Mouse (Mus musculus): Measurements from ENCODE around the gene Tuba8. TPM values are rescaled to one million over a fixed set of nuclear protein-coding genes. Genes with fewer than 3 reads are reported as not detected.

Gene Tuba8
- 100 to 1,000 TPM in 1 of 2 experiments, 10 to 100 TPM in 1; 78.5 to 115 TPM for total RNA-seq (2021)
- long read RNA-seq, experiment 1, transcript Tuba8-201 (5 exons, 2,263 nt), result major isoform, 326 of 353 reads
- long read RNA-seq, experiment 1, partial matches to known transcripts, result 21 of 353 reads
- long read RNA-seq, experiment 1, other reads (novel, unspliced or antisense), result 6 of 353 reads
- long read RNA-seq, experiment 2, transcript Tuba8-201 (5 exons, 2,263 nt), result major isoform, 197 of 215 reads
- long read RNA-seq, experiment 2, partial matches to known transcripts, result 12 of 215 reads
- long read RNA-seq, experiment 2, other reads (novel, unspliced or antisense), result 6 of 215 reads

- intact Hi-C loops (cut with DNase I), result no loop called here
- DNase-seq, result peak; percentile 74 to 77
Observed at GRCm38 (mm10) chr6:121210149-121210925, at the start of gene Tuba8. Tuba8 (plus strand) TSS chr6:121210696.

GRCm38 (mm10) chr6:121162616-121163015, 47.9 kb upstream of the Tuba8 start:
- intact Hi-C loops (cut with DNase I), result no loop called here
- no peak for DNase-seq

GRCm38 (mm10) chr6:121166098-121166552, 44.4 kb upstream of the Tuba8 start:
- intact Hi-C loops (cut with DNase I), result no loop called here
- peak in 1 of 2 experiments; percentile 19 for DNase-seq

GRCm38 (mm10) chr6:121167381-121167975, 43.0 kb upstream of the Tuba8 start:
- no peak for DNase-seq
- intact Hi-C loops (cut with DNase I), result no loop called here

- DNase-seq, result peak; percentile 73 to 83
- intact Hi-C loops (cut with DNase I), result loop anchor here (2.0 kb wide), 1 partner anchor 40 kb away; the partner anchor contains the start of gene Mical3
Observed at GRCm38 (mm10) chr6:121171102-121171501, 39.4 kb upstream of the Tuba8 start.

GRCm38 (mm10) chr6:121173471-121173870, 37.0 kb upstream of the Tuba8 start:
- intact Hi-C loops (cut with DNase I), result no loop called here
- peak in 1 of 2 experiments; percentile 18 for DNase-seq

GRCm38 (mm10) chr6:121174761-121175160, 35.7 kb upstream of the Tuba8 start:
- intact Hi-C loops (cut with DNase I), result no loop called here
- DNase-seq, result no peak

GRCm38 (mm10) chr6:121176011-121176730, 34.3 kb upstream of the Tuba8 start:
- intact Hi-C loops (cut with DNase I), result no loop called here
- DNase-seq, result no peak

- intact Hi-C loops (cut with DNase I), result no loop called here
- DNase-seq, result no peak
Observed at GRCm38 (mm10) chr6:121176731-121177098, 33.8 kb upstream of the Tuba8 start.

GRCm38 (mm10) chr6:121177118-121177708, 33.3 kb upstream of the Tuba8 start:
- intact Hi-C loops (cut with DNase I), result no loop called here
- DNase-seq, result no peak

GRCm38 (mm10) chr6:121178700-121179358, 31.7 kb upstream of the Tuba8 start:
- peak; percentile 54 to 78 for DNase-seq
- intact Hi-C loops (cut with DNase I), result loop anchor here (1.0 to 2.0 kb wide), 4 partner anchors 48 to 278 kb away; partner anchors contain the start of gene Mical3

- no peak for DNase-seq
- intact Hi-C loops (cut with DNase I), result loop anchor here (2.0 kb wide), 3 partner anchors 49 to 279 kb away; partner anchors contain the start of gene Mical3
Observed at GRCm38 (mm10) chr6:121179846-121180245, 30.6 kb upstream of the Tuba8 start.

- intact Hi-C loops (cut with DNase I), result no loop called here
- peak; percentile 89 to 93 for DNase-seq
Observed at GRCm38 (mm10) chr6:121183414-121184173, 26.9 kb upstream of the Tuba8 start, which contains the start of gene Pex26. Pex26 (plus strand) TSS chr6:121183667.

- DNase-seq, result peak; percentile 27 to 59
- intact Hi-C loops (cut with DNase I), result loop anchor here (5.0 kb wide), 1 partner anchor 348 kb away; no protein-coding TSS in a partner anchor
Observed at GRCm38 (mm10) chr6:121184198-121185140, 26.0 kb upstream of the Tuba8 start.

GRCm38 (mm10) chr6:121185232-121185631, 25.3 kb upstream of the Tuba8 start:
- intact Hi-C loops (cut with DNase I), result loop anchor here (5.0 kb wide), 1 partner anchor 347 kb away; no protein-coding TSS in a partner anchor
- no peak for DNase-seq

- no peak for DNase-seq
- intact Hi-C loops (cut with DNase I), result loop anchor here (5.0 kb wide), 1 partner anchor 61 kb away; no protein-coding TSS in a partner anchor
Observed at GRCm38 (mm10) chr6:121191261-121192009, 19.1 kb upstream of the Tuba8 start.
